Mouse (Mus musculus): ENCODE results near the gene Mrps23. TPM values are rescaled to one million over a fixed set of nuclear protein-coding genes. Genes with fewer than 3 reads are reported as not detected.

The Mrps23 gene
- polyA plus RNA-seq, 1 experiment from 2014 or later = 64.9 TPM

DNA sequence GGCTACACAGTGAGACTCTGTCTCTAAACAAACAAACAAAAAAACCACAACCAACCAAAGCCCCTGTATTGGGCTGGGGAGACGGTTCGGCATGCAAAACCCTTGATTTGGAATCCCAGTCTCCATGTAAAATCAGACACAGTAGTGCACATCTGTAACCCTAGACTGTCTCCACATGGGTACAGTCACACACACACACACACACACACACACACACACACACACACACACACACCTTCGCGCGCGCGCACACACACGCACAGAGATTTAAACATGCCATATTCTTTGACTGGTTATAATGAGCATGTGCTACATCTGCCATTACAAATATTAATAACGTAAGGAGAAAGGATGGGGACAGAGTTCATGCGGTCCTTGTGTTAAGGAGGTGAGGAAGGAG is 36.1 kb downstream of the Mrps23 start:
- no peak for ATAC-seq
- no peak overlapping the region for H3K9ac ChIP-seq (replicated peaks; ENCODE audit: low read depth, low read length)
- no peaks in the 10 kb centered on the region; the same call in 1 of the 2 replicates for H3K27me3 ChIP-seq (replicated peaks; ENCODE audit: control insufficient read depth, insufficient read depth, low read length)
- H3K27ac ChIP-seq (ENCODE audit: low read length) = peak overlapping the region; percentile 49
- no peak overlapping the region for H3K4me3 ChIP-seq (replicated peaks; ENCODE audit: low read length)
- no peaks in the 10 kb centered on the region for H3K36me3 ChIP-seq (ENCODE audit: control insufficient read depth, insufficient read depth)
- no peak overlapping the region for H3K4me2 ChIP-seq (ENCODE audit: low read length)
- peaks cover 17% of the 10 kb centered on the region for H3K4me1 ChIP-seq (replicated peaks; ENCODE audit: control insufficient read depth, insufficient read depth, low read length)
- WGBS = 44% methylated on average over 10 of the region's 10 CpGs
- H3K9me3 ChIP-seq (ENCODE audit: control insufficient read depth, low read length) = no peaks in the 10 kb centered on the region

- Histone ChIP-seq H3K9ac (replicated peaks; ENCODE audit: low read depth, low read length) (peak overlapping the region; percentile 16; the same call in 1 of the 2 replicates), H3K27me3 (replicated peaks; ENCODE audit: control insufficient read depth, insufficient read depth, low read length) (no peaks in the 10 kb centered on the region; the same call in 1 of the 2 replicates), H3K9me3 (ENCODE audit: control insufficient read depth, low read length) (no peaks in the 10 kb centered on the region), H3K4me2 (ENCODE audit: low read length) (no peak overlapping the region), H3K36me3 (ENCODE audit: control insufficient read depth, insufficient read depth) (no peaks in the 10 kb centered on the region), H3K4me1 (replicated peaks; ENCODE audit: control insufficient read depth, insufficient read depth, low read length) (peaks cover 13% of the 10 kb centered on the region), H3K4me3 (replicated peaks; ENCODE audit: low read length) (no peak overlapping the region), H3K27ac (ENCODE audit: low read length) (peak overlapping the region; percentile 49)
- ATAC-seq = peak; percentile 73
- WGBS = 4% methylated on average over 10 of the region's 10 CpGs
Observed at GRCm38 (mm10) chr11:88240736-88241353, 36.7 kb downstream of the Mrps23 start.

GRCm38 (mm10) chr11:88241468-88242301 is 37.5 kb downstream of the Mrps23 start:
- Histone ChIP-seq H3K27me3 (replicated peaks; ENCODE audit: control insufficient read depth, insufficient read depth, low read length) (no peaks in the 10 kb centered on the region; the same call in 1 of the 2 replicates), H3K4me1 (replicated peaks; ENCODE audit: control insufficient read depth, insufficient read depth, low read length) (peaks cover 12% of the 10 kb centered on the region), H3K4me3 (replicated peaks; ENCODE audit: low read length) (no peak overlapping the region), H3K27ac (ENCODE audit: low read length) (no peak overlapping the region), H3K9ac (replicated peaks; ENCODE audit: low read depth, low read length) (no peak overlapping the region), H3K9me3 (ENCODE audit: control insufficient read depth, low read length) (no peaks in the 10 kb centered on the region), H3K36me3 (ENCODE audit: control insufficient read depth, insufficient read depth) (no peaks in the 10 kb centered on the region), H3K4me2 (ENCODE audit: low read length) (no peak overlapping the region)
- ATAC-seq = no peak
- WGBS = 34% methylated on average over 12 of the region's 12 CpGs

DNA sequence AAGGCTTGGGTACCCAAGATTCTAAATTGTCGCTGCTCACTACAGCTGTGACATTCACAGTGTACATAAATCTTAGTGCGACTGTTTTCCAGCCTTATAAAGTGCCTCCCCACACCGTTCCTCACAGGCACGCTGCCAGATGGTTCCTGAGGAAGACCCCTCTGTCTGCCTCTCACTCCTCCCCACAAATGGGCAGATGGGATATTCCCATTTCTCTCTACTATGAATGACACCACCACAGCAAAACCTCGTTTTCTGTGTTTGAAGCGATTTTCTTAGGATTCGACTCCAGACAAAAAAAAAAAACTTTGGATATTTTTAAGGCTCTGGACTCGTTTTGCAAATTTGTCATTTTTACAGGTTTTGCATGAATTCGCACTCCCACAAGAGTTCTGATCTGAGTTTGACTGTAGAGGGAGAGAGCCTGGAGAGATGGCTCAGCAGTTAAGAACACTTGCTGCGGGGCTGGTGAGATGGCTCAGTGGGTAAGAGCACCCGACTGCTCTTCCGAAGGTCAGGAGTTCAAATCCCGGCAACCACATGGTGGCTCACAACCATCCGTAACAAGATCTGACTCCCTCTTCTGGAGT is 41.5 kb downstream of the Mrps23 start:
- Histone ChIP-seq H3K4me2 (ENCODE audit: low read length) (no peak overlapping the region), H3K36me3 (ENCODE audit: control insufficient read depth, insufficient read depth) (no peaks in the 10 kb centered on the region), H3K9ac (replicated peaks; ENCODE audit: low read depth, low read length) (no peak overlapping the region), H3K9me3 (ENCODE audit: control insufficient read depth, low read length) (no peaks in the 10 kb centered on the region), H3K27me3 (replicated peaks; ENCODE audit: control insufficient read depth, insufficient read depth, low read length) (no peaks in the 10 kb centered on the region; the same call in 1 of the 2 replicates), H3K27ac (ENCODE audit: low read length) (no peak overlapping the region), H3K4me3 (replicated peaks; ENCODE audit: low read length) (no peak overlapping the region), H3K4me1 (replicated peaks; ENCODE audit: control insufficient read depth, insufficient read depth, low read length) (peaks cover 5% of the 10 kb centered on the region)
- 82% methylated on average over 14 of the region's 14 CpGs for WGBS
- ATAC-seq = no peak

GRCm38 (mm10) chr11:88248636-88249035 is 44.4 kb downstream of the Mrps23 start:
- no peaks in the 10 kb centered on the region for H3K9me3 ChIP-seq (ENCODE audit: control insufficient read depth, low read length)
- H3K27ac ChIP-seq (ENCODE audit: low read length) = no peak overlapping the region
- ATAC-seq = no peak
- H3K36me3 ChIP-seq (ENCODE audit: control insufficient read depth, insufficient read depth) = no peaks in the 10 kb centered on the region
- peaks cover 10% of the 10 kb centered on the region for H3K4me1 ChIP-seq (replicated peaks; ENCODE audit: control insufficient read depth, insufficient read depth, low read length)
- no peak overlapping the region for H3K4me3 ChIP-seq (replicated peaks; ENCODE audit: low read length)
- WGBS = 66% methylated on average over 5 of the region's 5 CpGs
- H3K27me3 ChIP-seq (replicated peaks; ENCODE audit: control insufficient read depth, insufficient read depth, low read length) = no peaks in the 10 kb centered on the region
- H3K9ac ChIP-seq (replicated peaks; ENCODE audit: low read depth, low read length) = no peak overlapping the region
- H3K4me2 ChIP-seq (ENCODE audit: low read length) = no peak overlapping the region

GRCm38 (mm10) chr11:88250568-88250967 is 46.4 kb downstream of the Mrps23 start:
- Histone ChIP-seq H3K36me3 (ENCODE audit: control insufficient read depth, insufficient read depth) (no peaks in the 10 kb centered on the region), H3K27me3 (replicated peaks; ENCODE audit: control insufficient read depth, insufficient read depth, low read length) (no peaks in the 10 kb centered on the region), H3K4me3 (replicated peaks; ENCODE audit: low read length) (no peak overlapping the region), H3K4me1 (replicated peaks; ENCODE audit: control insufficient read depth, insufficient read depth, low read length) (peaks cover 15% of the 10 kb centered on the region), H3K4me2 (ENCODE audit: low read length) (no peak overlapping the region), H3K9ac (replicated peaks; ENCODE audit: low read depth, low read length) (no peak overlapping the region), H3K27ac (ENCODE audit: low read length) (no peak overlapping the region), H3K9me3 (ENCODE audit: control insufficient read depth, low read length) (no peaks in the 10 kb centered on the region)
- 89% methylated on average over 3 of the region's 3 CpGs for WGBS
- no peak for ATAC-seq

DNA sequence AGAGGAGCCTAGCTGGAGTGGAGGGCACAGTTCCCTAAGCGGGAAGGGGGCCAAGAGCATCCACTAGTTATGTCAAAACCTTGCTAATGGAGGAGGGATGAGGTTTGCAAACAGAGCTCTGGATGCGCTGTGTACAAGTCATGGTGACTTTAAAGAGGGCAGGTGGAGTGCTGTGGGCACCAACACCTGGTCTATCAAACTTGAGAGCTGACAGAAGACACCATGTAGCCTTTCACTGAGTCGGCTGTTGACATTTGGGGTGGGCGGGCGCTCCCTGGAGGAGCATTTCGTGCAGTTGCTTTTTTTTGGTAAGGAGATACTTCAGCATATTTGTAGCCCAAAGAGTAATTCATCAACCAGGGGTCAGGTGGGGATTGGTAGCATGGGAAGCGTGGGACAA is 47.1 kb downstream of the Mrps23 start:
- Histone ChIP-seq H3K4me3 (replicated peaks; ENCODE audit: low read length) (no peak overlapping the region), H3K27ac (ENCODE audit: low read length) (no peak overlapping the region), H3K4me1 (replicated peaks; ENCODE audit: control insufficient read depth, insufficient read depth, low read length) (peaks cover 15% of the 10 kb centered on the region), H3K36me3 (ENCODE audit: control insufficient read depth, insufficient read depth) (no peaks in the 10 kb centered on the region), H3K4me2 (ENCODE audit: low read length) (no peak overlapping the region), H3K9me3 (ENCODE audit: control insufficient read depth, low read length) (no peaks in the 10 kb centered on the region), H3K9ac (replicated peaks; ENCODE audit: low read depth, low read length) (no peak overlapping the region), H3K27me3 (replicated peaks; ENCODE audit: control insufficient read depth, insufficient read depth, low read length) (no peaks in the 10 kb centered on the region)
- ATAC-seq = no peak
- whole genome bisulfite sequencing = 86% methylated on average over 7 of the region's 7 CpGs

DNA sequence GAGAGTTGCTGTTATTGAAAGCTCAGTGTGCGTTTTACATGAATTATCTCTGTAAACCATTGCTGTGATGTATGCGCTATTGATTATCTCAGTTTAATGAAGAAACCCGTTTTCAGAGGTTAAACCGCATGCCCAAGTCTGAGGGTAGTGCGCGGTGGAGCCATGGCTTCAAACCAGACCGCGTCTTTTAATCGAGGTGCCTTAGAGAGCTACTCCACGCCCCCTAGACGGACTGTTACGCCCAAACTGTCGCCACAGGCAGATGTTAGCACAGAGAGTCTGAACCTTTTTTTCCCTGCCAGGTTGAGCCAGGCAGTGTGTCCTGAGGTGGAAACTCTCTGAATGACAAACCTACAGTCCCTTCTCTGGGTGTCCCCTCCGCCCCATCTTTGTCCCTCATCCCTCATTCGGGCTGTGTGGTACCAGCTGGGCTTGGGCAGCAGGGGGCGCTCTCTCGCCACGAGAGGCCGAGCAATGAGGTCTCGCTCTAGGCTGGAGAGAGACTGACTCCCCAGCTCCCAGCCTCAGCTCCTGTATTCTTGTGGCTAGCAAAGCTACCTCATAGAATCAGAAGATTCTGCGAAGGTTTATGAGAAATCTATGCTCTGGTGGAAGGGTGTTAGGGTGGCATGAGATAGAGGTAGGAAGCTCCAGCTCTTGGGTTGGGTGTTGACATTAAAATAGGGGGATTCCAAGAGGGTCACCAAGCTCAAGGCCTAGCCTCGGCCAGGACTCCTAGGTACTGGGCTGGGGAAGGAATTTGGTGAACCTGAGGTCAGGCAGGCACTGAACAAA is 48.0 kb downstream of the Mrps23 start:
- peak; percentile 96 for ATAC-seq
- Histone ChIP-seq H3K4me3 (replicated peaks; ENCODE audit: low read length) (peak overlapping the region; percentile 23), H3K27me3 (replicated peaks; ENCODE audit: control insufficient read depth, insufficient read depth, low read length) (no peaks in the 10 kb centered on the region), H3K9me3 (ENCODE audit: control insufficient read depth, low read length) (no peaks in the 10 kb centered on the region), H3K4me1 (replicated peaks; ENCODE audit: control insufficient read depth, insufficient read depth, low read length) (peaks cover 15% of the 10 kb centered on the region), H3K4me2 (ENCODE audit: low read length) (peak overlapping the region; percentile 48), H3K27ac (ENCODE audit: low read length) (peak overlapping the region; percentile 21; the same call in 1 of the 2 replicates), H3K36me3 (ENCODE audit: control insufficient read depth, insufficient read depth) (no peaks in the 10 kb centered on the region), H3K9ac (replicated peaks; ENCODE audit: low read depth, low read length) (peak overlapping the region; percentile 22)
- 16% methylated on average over 22 of the region's 22 CpGs for WGBS

Data from forebrain, embryonic 16.5 days (tissue).